Mouse (Mus musculus): ENCODE results near the gene M1ap. TPM values are rescaled to one million over a fixed set of nuclear protein-coding genes. Genes with fewer than 3 reads are reported as not detected.
A peak's percentile ranks its signal among the peaks of the same experiment; 100 is the strongest.

Gene M1ap
- polyA plus RNA-seq, 1 experiment, result 10.3 TPM

DNA sequence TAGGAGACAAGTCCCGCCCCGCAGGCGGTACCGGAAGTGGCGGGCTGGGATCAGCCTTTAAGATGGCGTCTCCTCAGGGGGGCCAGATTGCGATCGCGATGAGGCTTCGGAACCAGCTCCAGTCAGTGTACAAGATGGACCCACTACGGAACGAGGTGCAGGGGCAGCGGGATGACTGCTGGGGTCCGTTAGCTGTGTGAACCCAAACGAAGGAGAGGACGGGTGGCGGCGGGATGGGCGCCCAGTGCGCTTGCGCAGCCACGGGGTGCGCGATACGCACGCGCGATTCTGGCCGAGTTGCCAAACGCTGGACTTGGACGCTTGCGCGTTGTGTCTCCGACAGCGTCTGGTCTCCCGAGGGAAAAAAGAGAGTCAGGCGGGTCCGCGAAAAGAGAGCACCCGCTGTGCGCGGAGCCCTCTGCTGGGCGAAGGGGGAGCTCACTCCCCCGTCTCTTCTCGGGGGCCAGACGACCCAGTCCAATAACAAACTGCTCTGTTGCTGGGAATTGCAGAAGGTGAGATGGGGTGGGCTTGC is 131.7 kb downstream of the M1ap start:
- H3K4me3 ChIP-seq (replicated peaks; ENCODE audit: control insufficient read depth, low read depth, low read length), result peak overlapping the region; percentile 86
- WGBS, result under 1% methylated on average over 46 of the region's 46 CpGs
- peak overlapping the region; percentile 75 for H3K27ac ChIP-seq (ENCODE audit: control insufficient read depth, insufficient read depth, low read depth, low read length, poor library complexity)
- peak; percentile 56 for TF ChIP-seq CTCF (IDR thresholded peaks at IDR 0.05; ENCODE audit: control insufficient read depth, insufficient read depth, low read length)
- TF ChIP-seq POLR2A (IDR thresholded peaks at IDR 0.05; ENCODE audit: borderline replicate concordance, control insufficient read depth, low read depth, low read length), result peak; percentile 54; the same call in 1 of the 2 replicates
- H3K4me1 ChIP-seq (ENCODE audit: control insufficient read depth, insufficient read depth, low read length), result peaks cover 1% of the 10 kb centered on the region

Other genes starting within 250 kb of the M1ap start
- gene Pole4, start 241.5 kb upstream of the M1ap start, polyA plus RNA-seq (2011; ENCODE audit: insufficient read depth, insufficient read length, low replicate concordance, missing spikeins), result 33.0 and 44.4 TPM in 2 replicates
- gene Hk2, start 172.4 kb upstream of the M1ap start, polyA plus RNA-seq (2011; ENCODE audit: insufficient read depth, insufficient read length, low replicate concordance, missing spikeins), result 6.8 and 33.9 TPM in 2 replicates
- gene Sema4f, start 7.1 kb upstream of the M1ap start, polyA plus RNA-seq (2011; ENCODE audit: insufficient read depth, insufficient read length, low replicate concordance, missing spikeins), result 0.65 and 3.2 TPM in 2 replicates
- 26.6 and 39.6 TPM in 2 replicates for gene Dok1, start 86.6 kb downstream of the M1ap start, polyA plus RNA-seq (2011; ENCODE audit: insufficient read depth, insufficient read length, low replicate concordance, missing spikeins)
- gene Loxl3, start 87.3 kb downstream of the M1ap start, polyA plus RNA-seq (2011; ENCODE audit: insufficient read depth, insufficient read length, low replicate concordance, missing spikeins), result 6.9 and 13.3 TPM in 2 replicates
- 142 and 337 TPM in 2 replicates for gene Aup1, start 107.6 kb downstream of the M1ap start, polyA plus RNA-seq (2011; ENCODE audit: insufficient read depth, insufficient read length, low replicate concordance, missing spikeins)
- 115 and 145 TPM in 2 replicates for gene Htra2, start 108.4 kb downstream of the M1ap start, polyA plus RNA-seq (2011; ENCODE audit: insufficient read depth, insufficient read length, low replicate concordance, missing spikeins)
- gene Dqx1, start 110.9 kb downstream of the M1ap start, polyA plus RNA-seq (2011; ENCODE audit: insufficient read depth, insufficient read length, low replicate concordance, missing spikeins), result 5.3 and 13.5 TPM in 2 replicates
- not detected in 2 replicates for gene Tlx2, start 123.4 kb downstream of the M1ap start, polyA plus RNA-seq (2011; ENCODE audit: insufficient read depth, insufficient read length, low replicate concordance, missing spikeins)
- 32.0 and 40.8 TPM in 2 replicates for gene Pcgf1, start 131.0 kb downstream of the M1ap start, polyA plus RNA-seq (2011; ENCODE audit: insufficient read depth, insufficient read length, low replicate concordance, missing spikeins)
- not detected in 2 replicates for gene Lbx2, start 139.5 kb downstream of the M1ap start, polyA plus RNA-seq (2011; ENCODE audit: insufficient read depth, insufficient read length, low replicate concordance, missing spikeins)
- gene Ccdc142, start 154.7 kb downstream of the M1ap start, polyA plus RNA-seq (2011; ENCODE audit: insufficient read depth, insufficient read length, low replicate concordance, missing spikeins), result 1.1 and 2.5 TPM in 2 replicates
- gene Gm42688, start 154.7 kb downstream of the M1ap start, polyA plus RNA-seq (2011; ENCODE audit: insufficient read depth, insufficient read length, low replicate concordance, missing spikeins), result 4.2 and 7.7 TPM in 2 replicates
- 20.2 and 49.7 TPM in 2 replicates for gene Mrpl53, start 162.1 kb downstream of the M1ap start, polyA plus RNA-seq (2011; ENCODE audit: insufficient read depth, insufficient read length, low replicate concordance, missing spikeins)
- 20.6 and 29.6 TPM in 2 replicates for gene Mogs, start 168.6 kb downstream of the M1ap start, polyA plus RNA-seq (2011; ENCODE audit: insufficient read depth, insufficient read length, low replicate concordance, missing spikeins)
- 30.0 and 41.2 TPM in 2 replicates for gene Wbp1, start 174.7 kb downstream of the M1ap start, polyA plus RNA-seq (2011; ENCODE audit: insufficient read depth, insufficient read length, low replicate concordance, missing spikeins)
- 6.6 and 16.6 TPM in 2 replicates for gene Ino80b, start 178.5 kb downstream of the M1ap start, polyA plus RNA-seq (2011; ENCODE audit: insufficient read depth, insufficient read length, low replicate concordance, missing spikeins)
- 1.3 and 1.6 TPM in 2 replicates for gene Rtkn, start 188.6 kb downstream of the M1ap start, polyA plus RNA-seq (2011; ENCODE audit: insufficient read depth, insufficient read length, low replicate concordance, missing spikeins)
- gene Wdr54, start 209.5 kb downstream of the M1ap start, polyA plus RNA-seq (2011; ENCODE audit: insufficient read depth, insufficient read length, low replicate concordance, missing spikeins), result not detected in 2 replicates
- gene 1700003E16Rik, start 209.5 kb downstream of the M1ap start, polyA plus RNA-seq (2011; ENCODE audit: insufficient read depth, insufficient read length, low replicate concordance, missing spikeins), result not detected in 2 replicates
- gene Dctn1, start 219.0 kb downstream of the M1ap start, polyA plus RNA-seq (2011; ENCODE audit: insufficient read depth, insufficient read length, low replicate concordance, missing spikeins), result 31.5 and 76.8 TPM in 2 replicates

All from bone marrow, adult 2 months (tissue).